Mouse (Mus musculus) frontal cortex, postnatal 14 days (tissue): ENCODE data around the gene 9530068E07Rik.

Experiments used
- DNase-seq, 2 experiments: peaks; one replicate each; pipeline ENCODE4 v3.0.0; 2022; ENCODE audit warnings: low spot score in 2 of 2

9530068E07Rik gene

GRCm38 (mm10) chr11:52421053-52421778 is 25.0 kb downstream of the 9530068E07Rik start:
- peak in 1 of 2 experiments; percentile 69 for DNase-seq

GRCm38 (mm10) chr11:52429440-52429839 is 33.2 kb downstream of the 9530068E07Rik start:
- DNase-seq = no peak

- DNase-seq = peak; percentile 34 to 36
Observed at GRCm38 (mm10) chr11:52431594-52431993, 35.4 kb downstream of the 9530068E07Rik start.

GRCm38 (mm10) chr11:52432148-52432547 is 35.9 kb downstream of the 9530068E07Rik start:
- DNase-seq = no peak

GRCm38 (mm10) chr11:52433076-52433796 is 37.0 kb downstream of the 9530068E07Rik start:
- DNase-seq = no peak

- DNase-seq = no peak
Observed at GRCm38 (mm10) chr11:52433797-52434195, 37.6 kb downstream of the 9530068E07Rik start.

- DNase-seq = no peak
Observed at GRCm38 (mm10) chr11:52435466-52435865, 39.2 kb downstream of the 9530068E07Rik start.

- DNase-seq = peak; percentile 26 to 60
Observed at GRCm38 (mm10) chr11:52437123-52437522, 40.9 kb downstream of the 9530068E07Rik start.

GRCm38 (mm10) chr11:52441096-52441495 is 44.9 kb downstream of the 9530068E07Rik start:
- no peak for DNase-seq

- no peak for DNase-seq
Observed at GRCm38 (mm10) chr11:52447242-52447641, 51.0 kb downstream of the 9530068E07Rik start.

- DNase-seq = no peak
Observed at GRCm38 (mm10) chr11:52449004-52449403, 52.8 kb downstream of the 9530068E07Rik start.

GRCm38 (mm10) chr11:52458281-52458680 is 62.1 kb downstream of the 9530068E07Rik start:
- no peak for DNase-seq
